Mouse (Mus musculus) thymus, postnatal 36 days (tissue): ENCODE measurements around the gene Diexf.

Experiments
- DNase-seq, 2 experiments: peaks; one replicate each; pipeline ENCODE4 v3.0.0; 2022; ENCODE audit warnings: mixed read lengths in 2 of 2

The Diexf gene

DNA sequence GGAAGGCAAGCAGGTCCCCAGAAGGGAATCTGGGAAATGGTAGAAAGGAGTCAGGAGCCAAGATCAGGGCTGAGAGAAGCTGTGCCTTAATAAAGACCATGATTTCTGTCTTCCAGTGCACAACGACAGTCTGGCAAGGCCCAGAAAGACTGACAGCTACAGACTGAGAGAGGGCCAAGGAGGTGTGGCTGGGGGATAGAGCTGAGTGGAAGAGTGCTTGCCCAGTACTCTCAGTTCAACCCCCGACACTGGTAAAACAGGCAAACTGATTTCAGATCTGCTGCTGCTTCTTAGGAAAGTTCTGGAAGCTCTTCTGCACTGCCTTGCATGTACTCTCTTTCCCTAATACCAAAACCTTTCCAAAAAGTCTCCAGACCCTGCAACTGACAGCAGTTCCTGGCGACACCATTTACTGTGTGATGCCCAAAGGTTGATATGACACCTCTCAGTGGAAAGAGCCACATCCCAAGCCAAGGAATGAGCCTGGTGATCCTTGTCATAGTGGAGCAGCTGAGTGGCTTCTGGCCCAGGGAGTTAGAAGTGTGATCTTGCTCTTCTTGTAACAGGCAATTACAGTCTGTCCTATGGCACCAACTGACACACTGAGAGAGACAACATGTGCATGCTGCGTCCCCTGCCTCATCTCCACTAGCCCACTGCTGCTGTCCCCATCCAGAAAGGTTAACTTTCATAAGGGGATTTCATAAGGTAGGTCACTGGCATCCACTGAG, 43.8 kb downstream of the Diexf start:
- DNase-seq = no peak

GRCm38 (mm10) chr1:193085541-193086020, 44.5 kb downstream of the Diexf start:
- no peak for DNase-seq

DNA sequence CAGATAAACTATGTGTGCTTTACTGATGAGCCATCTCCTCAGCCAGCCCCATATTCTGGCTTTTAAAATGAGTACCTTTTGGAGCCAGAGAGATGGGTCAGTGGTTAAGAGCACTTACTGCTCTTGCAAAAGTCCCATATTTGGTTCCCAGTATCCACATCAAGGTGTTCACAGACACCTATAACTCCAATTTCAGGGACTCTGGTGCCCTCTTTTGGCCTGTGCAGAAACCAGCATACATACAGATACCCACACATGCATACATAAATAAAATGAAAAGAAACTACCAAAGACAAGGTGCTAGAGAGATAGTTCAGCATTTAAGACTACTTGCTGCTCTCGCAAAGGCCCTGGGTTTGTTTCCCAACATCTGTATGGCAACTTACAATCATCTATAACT, 46.1 kb downstream of the Diexf start:
- DNase-seq = no peak

- no peak for DNase-seq
Observed at GRCm38 (mm10) chr1:193083051-193083450, 47.0 kb downstream of the Diexf start.

- no peak for DNase-seq
Observed at GRCm38 (mm10) chr1:193082311-193082921, 47.7 kb downstream of the Diexf start.

DNA sequence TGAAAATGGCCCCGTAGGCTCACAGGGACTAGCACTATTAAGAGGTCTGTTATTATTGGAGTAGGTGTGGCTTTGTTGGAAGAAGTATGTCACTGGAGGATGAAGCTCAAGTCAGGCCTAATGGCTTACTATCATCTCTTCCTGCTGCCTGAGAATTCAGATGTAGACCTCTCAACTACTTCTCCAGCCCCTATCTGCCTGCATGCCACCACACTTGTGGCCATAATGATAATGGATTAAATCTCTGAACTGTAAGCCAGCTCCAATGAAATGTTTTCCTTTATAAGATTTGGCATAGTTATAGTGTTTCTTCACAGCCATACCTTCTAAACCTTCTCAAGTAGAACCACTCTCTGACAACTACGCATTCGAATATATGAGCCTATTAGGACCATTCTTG, 67.5 kb downstream of the Diexf start:
- no peak for DNase-seq

DNA sequence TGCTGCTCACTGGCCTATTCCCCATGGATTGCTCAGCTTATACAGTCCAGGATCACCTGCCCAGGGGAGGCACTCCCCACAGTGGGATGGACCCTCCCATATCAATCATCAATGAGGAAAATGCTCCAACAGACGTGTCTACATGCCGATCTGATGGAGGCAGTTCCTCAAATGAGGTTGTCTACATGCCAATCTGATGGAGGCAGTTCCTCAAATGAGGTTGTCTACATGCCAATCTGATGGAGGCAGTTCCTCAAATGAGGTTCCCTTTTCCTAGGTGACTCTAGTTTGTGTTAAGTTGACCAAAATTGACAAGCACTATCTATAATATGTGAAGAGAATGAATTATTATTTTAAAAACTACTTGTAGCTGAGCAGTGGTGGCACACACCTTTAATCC, 69.9 kb downstream of the Diexf start:
- DNase-seq = no peak

DNA sequence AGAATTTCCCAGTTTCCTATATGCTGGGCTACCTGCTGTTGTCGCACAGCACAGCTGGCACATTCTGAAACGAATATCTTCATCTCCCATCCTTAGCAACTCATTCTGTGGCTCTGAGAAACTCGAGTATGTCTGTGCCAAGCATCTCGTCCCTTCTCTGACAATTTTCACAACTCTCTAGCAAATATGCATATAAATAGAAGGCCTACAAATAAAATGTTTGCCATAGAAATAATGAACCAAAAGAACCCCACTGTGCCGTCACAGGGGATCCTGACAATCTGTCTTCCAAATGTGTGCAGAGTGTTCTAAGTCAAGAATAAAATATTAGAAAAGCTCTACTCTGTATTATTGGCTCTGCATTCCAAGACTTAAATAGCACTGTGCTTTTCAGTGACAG, 70.5 kb downstream of the Diexf start:
- DNase-seq = no peak

GRCm38 (mm10) chr1:193054401-193054800, 75.7 kb downstream of the Diexf start:
- DNase-seq = no peak

DNA sequence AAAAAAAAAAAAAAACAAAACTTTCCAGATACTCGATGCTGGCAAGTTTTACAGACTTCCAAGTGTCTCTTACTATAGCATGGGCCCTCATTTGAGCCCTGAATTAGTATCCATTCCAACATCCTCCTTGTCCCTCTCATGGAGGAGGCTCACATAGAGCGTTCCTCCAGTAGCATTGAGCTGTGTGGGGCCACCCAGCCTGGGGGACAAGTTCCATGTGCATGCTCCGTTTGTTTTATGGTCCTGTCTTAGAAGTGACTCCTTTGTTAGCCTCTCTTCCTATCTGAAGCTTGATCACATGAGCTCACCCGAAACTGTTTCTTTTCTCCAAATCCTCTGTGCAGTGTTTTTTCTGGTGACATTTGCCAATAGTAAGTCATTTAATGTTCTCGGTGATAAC, 77.0 kb downstream of the Diexf start:
- DNase-seq = no peak

- DNase-seq = no peak
Observed at GRCm38 (mm10) chr1:193047616-193048015, 82.5 kb downstream of the Diexf start.

- no peak for DNase-seq
Observed at GRCm38 (mm10) chr1:193042760-193043295, 87.2 kb downstream of the Diexf start.
